Mouse (Mus musculus): ENCODE results near the gene Spsb1. TPM values are rescaled to one million over a fixed set of nuclear protein-coding genes. Genes with fewer than 3 reads are reported as not detected.

Gene Spsb1
- polyA plus RNA-seq, 1 experiment = 18.3 TPM

GRCm38 (mm10) chr4:149945194-149945593, 9.6 kb downstream of the Spsb1 start:
- H3K4me3 ChIP-seq (ENCODE audit: insufficient read depth, low read length) = no peak overlapping the region
- no peak overlapping the region for H3K27ac ChIP-seq (ENCODE audit: insufficient read depth, low read length)
- H3K4me1 ChIP-seq (ENCODE audit: control insufficient read depth, insufficient read depth, low read length) = peaks cover 15% of the 10 kb centered on the region
- TF ChIP-seq CTCF (IDR thresholded peaks at IDR 0.05; ENCODE audit: extremely low read depth, insufficient read depth, low read length) (no peak), POLR2A (IDR thresholded peaks at IDR 0.05; ENCODE audit: extremely low read depth, insufficient read depth, low read length) (no peak)

- Histone ChIP-seq H3K4me1 (ENCODE audit: control insufficient read depth, insufficient read depth, low read length) (peaks cover 15% of the 10 kb centered on the region), H3K27ac (ENCODE audit: insufficient read depth, low read length) (no peak overlapping the region), H3K4me3 (ENCODE audit: insufficient read depth, low read length) (no peak overlapping the region)
- TF ChIP-seq POLR2A (IDR thresholded peaks at IDR 0.05; ENCODE audit: extremely low read depth, insufficient read depth, low read length) = no peak
- TF ChIP-seq CTCF (IDR thresholded peaks at IDR 0.05; ENCODE audit: extremely low read depth, insufficient read depth, low read length) = no peak
These were observed 10.6 kb downstream of the Spsb1 start for GRCm38 (mm10) chr4:149944214-149944613.

DNA sequence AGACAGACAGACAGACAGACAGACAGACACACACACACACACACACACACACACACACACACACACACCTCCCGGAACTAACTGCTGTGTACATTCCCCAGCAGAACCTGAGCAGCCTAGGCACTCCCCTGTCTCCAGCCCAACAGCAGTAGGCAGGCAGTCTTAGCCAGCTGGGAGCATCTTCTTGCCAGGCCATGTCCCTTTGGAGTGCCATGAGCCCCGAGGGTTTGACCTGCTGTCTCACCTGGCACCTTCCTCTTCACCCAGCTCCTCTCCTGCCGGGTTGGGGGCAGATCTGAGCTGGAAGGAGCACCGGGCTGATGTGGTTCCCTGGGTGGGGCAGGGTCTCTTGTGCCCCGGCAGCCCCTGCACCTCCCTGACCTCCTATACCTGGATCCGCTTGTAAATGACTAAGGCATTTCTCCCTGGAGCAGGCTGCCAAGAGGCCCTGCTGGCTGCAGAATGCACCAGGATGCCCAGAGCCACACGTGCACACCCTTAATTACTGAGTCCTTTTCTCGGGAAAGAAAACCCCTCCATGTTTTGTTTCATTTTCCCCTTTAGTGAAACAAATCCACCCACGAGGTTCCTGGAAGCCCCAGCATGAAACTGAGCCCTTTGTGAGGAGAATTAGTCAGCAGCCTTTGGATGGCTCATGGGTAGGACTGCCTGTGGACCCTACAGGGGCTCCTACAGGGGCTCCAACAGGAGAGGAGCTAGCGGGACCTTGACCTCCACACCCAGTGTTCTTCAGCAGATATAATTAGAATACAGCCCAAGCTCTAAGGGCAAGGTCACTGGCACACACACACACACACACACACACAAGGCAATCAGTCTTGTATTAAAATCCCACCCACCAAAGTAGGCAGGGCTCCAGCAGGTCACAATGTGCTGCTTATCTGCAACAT, 11.8 kb downstream of the Spsb1 start:
- TF ChIP-seq POLR2A (IDR thresholded peaks at IDR 0.05; ENCODE audit: extremely low read depth, insufficient read depth, low read length) = no peak
- no peak for TF ChIP-seq CTCF (IDR thresholded peaks at IDR 0.05; ENCODE audit: extremely low read depth, insufficient read depth, low read length)
- no peak overlapping the region for H3K4me3 ChIP-seq (ENCODE audit: insufficient read depth, low read length)

GRCm38 (mm10) chr4:149941067-149941755, 13.6 kb downstream of the Spsb1 start:
- Histone ChIP-seq H3K4me3 (ENCODE audit: insufficient read depth, low read length) (no peak overlapping the region), H3K4me1 (ENCODE audit: control insufficient read depth, insufficient read depth, low read length) (peaks cover 8% of the 10 kb centered on the region), H3K27ac (ENCODE audit: insufficient read depth, low read length) (no peak overlapping the region)
- no peak for TF ChIP-seq CTCF (IDR thresholded peaks at IDR 0.05; ENCODE audit: extremely low read depth, insufficient read depth, low read length)
- TF ChIP-seq POLR2A (IDR thresholded peaks at IDR 0.05; ENCODE audit: extremely low read depth, insufficient read depth, low read length) = no peak

More for the DNA sequence above, 11.8 kb downstream of the Spsb1 start:
- Histone ChIP-seq H3K4me1 (ENCODE audit: control insufficient read depth, insufficient read depth, low read length) (peaks cover 11% of the 10 kb centered on the region), H3K27ac (ENCODE audit: insufficient read depth, low read length) (no peak overlapping the region)

DNA sequence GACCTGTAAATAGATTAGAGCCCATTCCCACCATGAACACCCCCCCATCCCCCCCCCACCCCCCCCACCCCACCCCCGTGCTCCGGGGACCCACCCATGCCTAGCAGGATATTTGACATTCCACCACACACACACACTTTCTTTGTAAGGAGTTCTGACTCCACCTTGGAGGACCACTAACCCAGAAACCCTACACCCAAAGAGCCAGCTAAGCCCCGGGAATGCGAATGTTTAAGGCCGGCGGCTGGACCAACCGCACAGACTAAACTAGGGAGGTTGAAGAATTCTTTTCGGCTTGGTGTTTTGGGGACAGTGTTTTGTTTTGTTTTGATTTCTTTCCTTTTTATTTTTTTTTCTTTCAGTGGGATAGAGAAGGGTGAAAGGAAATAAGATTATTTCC, 16.1 kb downstream of the Spsb1 start:
- H3K4me3 ChIP-seq (ENCODE audit: insufficient read depth, low read length) = no peak overlapping the region
- no peak for TF ChIP-seq POLR2A (IDR thresholded peaks at IDR 0.05; ENCODE audit: extremely low read depth, insufficient read depth, low read length)
- TF ChIP-seq CTCF (IDR thresholded peaks at IDR 0.05; ENCODE audit: extremely low read depth, insufficient read depth, low read length) = no peak
- peaks cover 8% of the 10 kb centered on the region for H3K4me1 ChIP-seq (ENCODE audit: control insufficient read depth, insufficient read depth, low read length)
- H3K27ac ChIP-seq (ENCODE audit: insufficient read depth, low read length) = no peak overlapping the region

GRCm38 (mm10) chr4:149936921-149937320, 17.9 kb downstream of the Spsb1 start:
- Histone ChIP-seq H3K4me3 (ENCODE audit: insufficient read depth, low read length) (no peak overlapping the region), H3K27ac (ENCODE audit: insufficient read depth, low read length) (no peak overlapping the region), H3K4me1 (ENCODE audit: control insufficient read depth, insufficient read depth, low read length) (peaks cover 3% of the 10 kb centered on the region)
- TF ChIP-seq POLR2A (IDR thresholded peaks at IDR 0.05; ENCODE audit: extremely low read depth, insufficient read depth, low read length) (no peak), CTCF (IDR thresholded peaks at IDR 0.05; ENCODE audit: extremely low read depth, insufficient read depth, low read length) (no peak)

DNA sequence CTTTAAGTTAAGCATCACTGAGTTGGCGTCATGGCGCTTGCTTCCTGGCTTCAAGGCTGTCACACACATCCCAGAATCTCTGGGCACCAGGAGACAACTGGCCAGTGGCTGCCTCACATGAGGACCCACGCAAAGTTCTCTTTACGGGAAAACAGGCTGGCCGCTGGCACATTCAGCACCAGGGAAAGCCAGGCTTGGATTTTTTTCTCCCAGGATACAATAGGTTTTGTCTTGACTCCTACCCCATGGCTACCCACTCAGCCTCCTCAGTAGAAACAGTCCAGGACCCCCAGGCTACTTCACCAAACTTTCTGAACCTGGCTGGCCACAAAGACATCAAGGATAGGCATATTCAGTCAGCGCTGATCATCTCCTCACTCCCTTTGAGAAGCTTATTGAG, 19.4 kb downstream of the Spsb1 start:
- H3K4me1 ChIP-seq (ENCODE audit: control insufficient read depth, insufficient read depth, low read length) = no peaks in the 10 kb centered on the region
- TF ChIP-seq POLR2A (IDR thresholded peaks at IDR 0.05; ENCODE audit: extremely low read depth, insufficient read depth, low read length) (no peak), CTCF (IDR thresholded peaks at IDR 0.05; ENCODE audit: extremely low read depth, insufficient read depth, low read length) (no peak)
- no peak overlapping the region for H3K4me3 ChIP-seq (ENCODE audit: insufficient read depth, low read length)
- no peak overlapping the region for H3K27ac ChIP-seq (ENCODE audit: insufficient read depth, low read length)

DNA sequence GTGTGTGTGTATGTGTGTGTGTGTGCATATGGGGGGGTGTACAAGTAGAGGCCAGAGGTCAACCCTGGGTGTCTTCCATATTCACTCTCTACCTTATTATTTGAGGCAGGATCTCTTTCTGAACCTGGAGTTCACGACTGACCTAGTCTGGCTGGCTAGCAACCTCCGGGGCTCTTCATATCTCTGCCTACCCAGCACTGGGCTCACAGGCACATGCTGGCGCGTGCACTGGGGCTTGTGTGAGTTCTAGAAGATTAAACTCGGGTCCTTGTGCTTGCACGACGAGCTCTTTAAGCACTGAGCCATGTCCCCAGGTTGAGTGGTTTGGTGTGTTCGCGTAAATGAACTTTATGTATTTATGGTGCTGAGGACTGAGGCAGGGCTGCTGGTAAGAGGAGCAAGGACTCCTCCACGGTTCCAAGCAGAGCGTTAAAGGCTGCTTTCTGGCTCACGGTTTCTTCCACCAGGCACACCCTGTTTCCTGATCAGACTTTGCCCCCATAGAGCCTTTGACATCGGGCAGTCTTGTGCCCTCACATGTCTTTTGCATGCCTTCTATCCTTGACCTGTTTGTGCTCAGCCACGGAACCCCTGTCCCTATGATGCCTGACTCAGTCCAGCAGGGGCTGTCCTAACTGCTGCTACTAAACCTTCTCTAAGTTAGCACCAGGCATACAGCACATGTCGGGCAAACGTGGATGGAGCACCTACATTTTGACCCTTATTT, 21.2 kb downstream of the Spsb1 start:
- Histone ChIP-seq H3K4me3 (ENCODE audit: insufficient read depth, low read length) (no peak overlapping the region), H3K27ac (ENCODE audit: insufficient read depth, low read length) (no peak overlapping the region), H3K4me1 (ENCODE audit: control insufficient read depth, insufficient read depth, low read length) (no peaks in the 10 kb centered on the region)
- TF ChIP-seq POLR2A (IDR thresholded peaks at IDR 0.05; ENCODE audit: extremely low read depth, insufficient read depth, low read length) (no peak), CTCF (IDR thresholded peaks at IDR 0.05; ENCODE audit: extremely low read depth, insufficient read depth, low read length) (no peak)

DNA sequence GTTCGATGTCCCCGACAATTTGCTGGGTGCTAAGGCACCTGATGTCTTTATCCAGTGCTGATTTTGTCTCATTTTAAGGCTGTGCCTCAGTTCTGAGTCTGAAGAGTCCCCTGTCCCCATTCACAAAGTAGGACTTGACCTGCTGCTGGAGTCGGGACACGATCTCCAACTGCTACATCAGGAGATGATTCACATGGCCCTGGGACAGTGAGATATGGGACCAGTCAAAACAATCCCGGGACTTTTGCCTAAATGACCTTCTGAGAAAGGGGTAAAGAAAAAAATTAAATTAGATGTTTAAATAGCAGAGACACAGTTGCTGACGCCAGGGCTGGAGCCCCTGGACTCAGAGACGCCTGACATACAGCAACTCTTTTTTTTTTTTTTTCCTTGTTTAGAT, 21.8 kb downstream of the Spsb1 start:
- Histone ChIP-seq H3K27ac (ENCODE audit: insufficient read depth, low read length) (no peak overlapping the region), H3K4me1 (ENCODE audit: control insufficient read depth, insufficient read depth, low read length) (no peaks in the 10 kb centered on the region), H3K4me3 (ENCODE audit: insufficient read depth, low read length) (no peak overlapping the region)
- TF ChIP-seq CTCF (IDR thresholded peaks at IDR 0.05; ENCODE audit: extremely low read depth, insufficient read depth, low read length) = no peak
- TF ChIP-seq POLR2A (IDR thresholded peaks at IDR 0.05; ENCODE audit: extremely low read depth, insufficient read depth, low read length) = no peak

All from cortical plate, adult 2 months (tissue).